ENCODE assay signal across 10 mouse cellular contexts in genomic region chr7:97325156-97325985, GRCm38 (mm10). TPM values are rescaled to one million over a fixed set of nuclear protein-coding genes. Genes with fewer than 3 reads are reported as not detected.
DNase-seq lines count a peak whose midpoint lies in the region; ATAC-seq and TF ChIP-seq lines count a peak whose summit lies in the region.
"Had no signal": no experiment of that assay in that cellular context is flagged by ENCODE, and none has a peak within 500 bp of the region (broad histone marks: within the 10 kb centered on the region; RNA-seq: fewer than 3 reads in every experiment).

No protein-coding gene starts in this region.

- H3K4me1 ChIP-seq in olfactory bulb, adult 2 months (ENCODE audit: control insufficient read depth, insufficient read depth, low read length) = peaks cover 26% of the 10 kb centered on the region

- DNase-seq in gastrocnemius, postnatal 10 days = peak; percentile 43
- DNase-seq in gastrocnemius, adult 18-20 months (ENCODE audit: low spot score) = no peak
- peak; percentile 17 for DNase-seq in thymus, postnatal 14 days
- DNase-seq in thymus, adult 18-20 months = no peak
- peak; percentile 49 to 74 for DNase-seq in left cerebral cortex, postnatal 36 days (ENCODE audit: low spot score in 2 of 2)
- DNase-seq in cerebellum, adult 9-11 months = no peak

- TF ChIP-seq CTCF in olfactory bulb, adult 2 months (IDR thresholded peaks at IDR 0.05; ENCODE audit: insufficient read depth, low read depth, low read length) = no peak

- 34% methylated on average over 96 of the region's 96 CpGs for WGBS in olfactory bulb, adult 2 months

- peak overlapping the region; percentile 18 for H3K4me3 ChIP-seq in olfactory bulb, adult 2 months (ENCODE audit: insufficient read depth, low read depth, low read length)
- H3K4me3 ChIP-seq: erythroblast, embryonic 14.5 days; myocyte had no signal

- intact Hi-C loops in left cerebral cortex, postnatal 36 days (cut with DNase I) = no loop called here

- ATAC-seq in activated CD4-positive, CD25-positive, alpha-beta regulatory T cell, adult 4 months = no peak

- no peak for TF ChIP-seq POLR2A in olfactory bulb, adult 2 months (IDR thresholded peaks at IDR 0.05; ENCODE audit: insufficient read depth, low read depth, low read length)

- no peak overlapping the region for H3K27ac ChIP-seq in olfactory bulb, adult 2 months (ENCODE audit: insufficient read depth, low read depth, low read length)

RNA-seq across cellular contexts. Expression of gene Usp35, which starts 6.4 kb away (rescaled TPM):
- 1 to 10 TPM; 1.3 to 2.0 TPM for total RNA-seq in gastrocnemius, postnatal 10 days (2021)
- total RNA-seq in gastrocnemius, adult 18-20 months (2021) = under 1 TPM; 0.31 to 0.43 TPM
- total RNA-seq in left cerebral cortex, postnatal 36 days (2021) = 10 to 100 TPM; 16.7 to 19.3 TPM
- polyA plus RNA-seq in olfactory bulb, adult 2 months (2012; ENCODE audit: insufficient read depth, insufficient read length, low replicate concordance, missing spikeins) = not detected in 2 replicates
- 1 to 10 TPM; 1.0 to 1.5 TPM for polyA plus RNA-seq in activated CD4-positive, CD25-positive, alpha-beta regulatory T cell, adult 4 months (2017; shearing (Covaris generic))

RNA-seq across cellular contexts. Expression of gene Kctd21, which starts 6.8 kb away (rescaled TPM):
- total RNA-seq in gastrocnemius, postnatal 10 days (2021) = 1 to 10 TPM; 1.3 to 2.3 TPM
- 1 to 10 TPM; 4.1 to 4.4 TPM for total RNA-seq in gastrocnemius, adult 18-20 months (2021)
- 10 to 100 TPM; 12.9 to 13.5 TPM for total RNA-seq in left cerebral cortex, postnatal 36 days (2021)
- polyA plus RNA-seq in olfactory bulb, adult 2 months (2012; ENCODE audit: insufficient read depth, insufficient read length, low replicate concordance, missing spikeins) = not detected in 2 replicates
- under 1 TPM; 0.25 to 0.66 TPM for polyA plus RNA-seq in activated CD4-positive, CD25-positive, alpha-beta regulatory T cell, adult 4 months (2017; shearing (Covaris generic))
- polyA plus RNA-seq: erythroblast, embryonic 14.5 days had no signal

RNA-seq across cellular contexts. Expression of gene Alg8, which starts 46.0 kb away (rescaled TPM):
- 1 to 10 TPM; 5.3 to 7.2 TPM for total RNA-seq in gastrocnemius, postnatal 10 days (2021)
- total RNA-seq in gastrocnemius, adult 18-20 months (2021) = 1 to 10 TPM; 3.2 to 3.5 TPM
- 10 to 100 TPM in 1 of 2 experiments, 1 to 10 TPM in 1; 7.9 to 11.8 TPM for total RNA-seq in left cerebral cortex, postnatal 36 days (2021)
- not detected in 2 replicates for polyA plus RNA-seq in olfactory bulb, adult 2 months (2012; ENCODE audit: insufficient read depth, insufficient read length, low replicate concordance, missing spikeins)
- polyA plus RNA-seq in activated CD4-positive, CD25-positive, alpha-beta regulatory T cell, adult 4 months (2017; shearing (Covaris generic)) = 10 to 100 TPM; 16.4 to 22.7 TPM

Comparison
In these comparisons a context has a peak if more than half of its experiments do, and no peak if none do; other contexts are left out.
1. DNase-seq: peak in gastrocnemius, postnatal 10 days (single experiment), thymus, postnatal 14 days (single experiment) and left cerebral cortex, postnatal 36 days (2 of 2); none in gastrocnemius, adult 18-20 months (single experiment), thymus, adult 18-20 months (0 of 2) and cerebellum, adult 9-11 months (single experiment).
2. RNA of gene Usp35, which starts 6.4 kb away (total RNA-seq): 16.7 to 19.3 TPM in left cerebral cortex, postnatal 36 days; 1.3 to 2.0 TPM in gastrocnemius, postnatal 10 days and 0.31 to 0.43 TPM in gastrocnemius, adult 18-20 months; every median in the first group is over 4 times any median in the second.